Mouse (Mus musculus) forelimb bud, embryonic 11.5 days (tissue): ENCODE data around the gene Jmjd4.

ENCODE experiments used
- DNase-seq: peaks from one replicate; pipeline ENCODE4 v3.0.0-alpha.2; 2012; ENCODE audit warnings: low read depth, low spot score

Gene Jmjd4

GRCm38 (mm10) chr11:59449741-59450229, at the start of gene Jmjd4:
Gene Jmjd4 (plus strand): TSS chr11:59450045.
- peak; percentile 93 for DNase-seq

GRCm38 (mm10) chr11:59400876-59401275, 49.0 kb upstream of the Jmjd4 start:
- no peak for DNase-seq

GRCm38 (mm10) chr11:59405761-59406160, 44.1 kb upstream of the Jmjd4 start:
- no peak for DNase-seq

- DNase-seq = no peak
These were observed 39.0 kb upstream of the Jmjd4 start for GRCm38 (mm10) chr11:59410851-59411250.

GRCm38 (mm10) chr11:59412058-59412457, 37.8 kb upstream of the Jmjd4 start:
- no peak for DNase-seq

GRCm38 (mm10) chr11:59412999-59413863, 36.6 kb upstream of the Jmjd4 start:
- DNase-seq = no peak

- DNase-seq = no peak
These were observed 31.1 kb upstream of the Jmjd4 start for GRCm38 (mm10) chr11:59418708-59419107.

- no peak for DNase-seq
These were observed 28.4 kb upstream of the Jmjd4 start for GRCm38 (mm10) chr11:59421436-59421835.

- no peak for DNase-seq
These were observed 27.9 kb upstream of the Jmjd4 start for GRCm38 (mm10) chr11:59421967-59422366.

GRCm38 (mm10) chr11:59423010-59423588, 26.7 kb upstream of the Jmjd4 start:
- no peak for DNase-seq

GRCm38 (mm10) chr11:59425671-59426101, 24.2 kb upstream of the Jmjd4 start:
- no peak for DNase-seq

GRCm38 (mm10) chr11:59428057-59428660, 21.7 kb upstream of the Jmjd4 start:
- no peak for DNase-seq

GRCm38 (mm10) chr11:59429959-59430358, 19.9 kb upstream of the Jmjd4 start:
- no peak for DNase-seq

- no peak for DNase-seq
These were observed 17.6 kb upstream of the Jmjd4 start for GRCm38 (mm10) chr11:59432261-59432660.

GRCm38 (mm10) chr11:59437954-59438353, 11.9 kb upstream of the Jmjd4 start:
- DNase-seq = no peak

GRCm38 (mm10) chr11:59443102-59443501, 6.7 kb upstream of the Jmjd4 start:
- no peak for DNase-seq

- no peak for DNase-seq
These were observed 456 bp downstream of the Jmjd4 start for GRCm38 (mm10) chr11:59450230-59450771.

GRCm38 (mm10) chr11:59451086-59451485, 1.2 kb downstream of the Jmjd4 start, which contains the start of gene Snap47:
Gene Snap47 (minus strand): TSS chr11:59451186.
- DNase-seq = no peak

- no peak for DNase-seq
These were observed 6.5 kb downstream of the Jmjd4 start for GRCm38 (mm10) chr11:59456346-59456745.

GRCm38 (mm10) chr11:59456891-59457290, 7.0 kb downstream of the Jmjd4 start:
- no peak for DNase-seq

- peak; percentile 49 for DNase-seq
These were observed 9.1 kb downstream of the Jmjd4 start for GRCm38 (mm10) chr11:59458973-59459372.

GRCm38 (mm10) chr11:59460459-59460858, 10.6 kb downstream of the Jmjd4 start:
- no peak for DNase-seq
